Mouse (Mus musculus) MEL (cell line): ENCODE data around the gene Cd52.

Experiments
- CTCF ChIP-seq, 3 experiments: IDR thresholded peaks in 2 of 3; conservative IDR thresholded peaks in 1 of 3; 2 replicates each; pipeline ENCODE4 v1.5.1; 2011 to 2012; ENCODE audit warnings: low read length in 3 of 3, low read depth in 2 of 3, mild to moderate bottlenecking in 2 of 3, improper control_type of control experiment in 1 of 3, inconsistent platforms in 1 of 3, mixed read lengths in 1 of 3, moderate library complexity in 1 of 3; ENCODE audit not compliant: control insufficient read depth in 1 of 3, insufficient read depth in 1 of 3, poor library complexity in 1 of 3, severe bottlenecking in 1 of 3
- MAFK ChIP-seq: IDR thresholded peaks from 2 replicates; pipeline ENCODE4 v1.6.1; 2011; ENCODE audit warnings: low read depth, mild to moderate bottlenecking, low read length, improper control_type of control experiment, borderline replicate concordance
- POLR2A ChIP-seq, 2 experiments: IDR thresholded peaks; 2 replicates each; pipeline ENCODE4 v1.6.1; 2011 to 2012; ENCODE audit warnings: low read length in 2 of 2, mild to moderate bottlenecking in 2 of 2, control low read depth in 1 of 2, improper control_type of control experiment in 1 of 2, low read depth in 1 of 2, moderate library complexity in 1 of 2; ENCODE audit not compliant: control insufficient read depth in 1 of 2, insufficient read depth in 1 of 2, poor library complexity in 1 of 2
- POLR2AphosphoS5 ChIP-seq: IDR thresholded peaks from 2 replicates; pipeline ENCODE4 v1.6.1; 2012; ENCODE audit warnings: low read depth, borderline replicate concordance, mild to moderate bottlenecking, inconsistent platforms, low read length, moderate library complexity, mixed read lengths
- ZNF384 ChIP-seq: IDR thresholded peaks from 2 replicates; pipeline ENCODE4 v1.6.1; 2012; ENCODE audit warnings: low read depth, mild to moderate bottlenecking, inconsistent platforms, low read length, improper control_type of control experiment

DNA sequence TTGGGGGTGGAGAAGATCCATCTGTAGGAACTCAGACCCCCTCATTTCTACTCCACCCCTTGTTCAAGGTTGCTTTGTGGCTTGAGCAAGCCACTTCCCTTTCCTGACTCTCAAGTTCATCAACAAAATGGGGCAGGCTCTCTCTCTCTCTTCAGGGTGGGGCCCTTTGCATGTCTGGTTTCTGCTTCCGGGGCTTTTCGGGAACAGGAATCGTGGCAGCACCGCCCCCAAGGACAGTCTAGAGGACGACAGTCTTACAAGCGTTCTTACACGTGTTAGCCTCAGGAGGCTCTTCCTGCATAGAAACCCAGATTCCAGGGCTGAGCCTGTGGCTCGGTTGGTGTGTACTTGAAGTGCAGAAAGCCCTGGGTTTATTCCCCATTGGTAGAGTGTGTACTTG lies 22.1 kb upstream of the Cd52 start:
- TF ChIP-seq POLR2AphosphoS5, result no peak
- no peak for TF ChIP-seq CTCF (IDR thresholded peaks at IDR 0.05 in 2 of 3, conservative IDR thresholded peaks at IDR 0.05 in 1 of 3; ENCODE audit: control insufficient read depth in 1 of 3, insufficient read depth in 1 of 3, low read depth in 2 of 3, low read length in 3 of 3, poor library complexity in 1 of 3, severe bottlenecking in 1 of 3)
- no peak for TF ChIP-seq POLR2A (IDR thresholded peaks at IDR 0.05; ENCODE audit: control insufficient read depth in 1 of 2, insufficient read depth in 1 of 2, low read depth in 1 of 2, low read length in 2 of 2, poor library complexity in 1 of 2)
- no peak for TF ChIP-seq ZNF384
- no peak for TF ChIP-seq MAFK
